Mouse (Mus musculus): ENCODE data around the gene Mrpl24. TPM values are rescaled to one million over a fixed set of nuclear protein-coding genes. Genes with fewer than 3 reads are reported as not detected.
A peak's percentile ranks its signal among the peaks of the same experiment; 100 is the strongest.

Gene Mrpl24
- polyA plus RNA-seq, 1 experiment: 0.97 TPM

GRCm38 (mm10) chr3:87960586-87961191, 41.4 kb downstream of the Mrpl24 start:
- Histone ChIP-seq H3K4me1 (ENCODE audit: control insufficient read depth) (peaks cover 5% of the 10 kb centered on the region; the same call in 1 of the 2 replicates), H3K4me3 (replicated peaks) (peak overlapping the region; percentile 18), H3K36me3 (ENCODE audit: control insufficient read depth) (no peaks in the 10 kb centered on the region), H3K27me3 (ENCODE audit: control insufficient read depth) (peaks cover 60% of the 10 kb centered on the region), H3K9me3 (ENCODE audit: control insufficient read depth, low read length) (no peaks in the 10 kb centered on the region)
- TF ChIP-seq TAL1 (IDR thresholded peaks at IDR 0.05; ENCODE audit: low read length): no peak
- TF ChIP-seq GATA1 (IDR thresholded peaks at IDR 0.05; ENCODE audit: low read length): no peak

- no peak overlapping the region for H3K4me3 ChIP-seq (replicated peaks)
- H3K4me1 ChIP-seq (ENCODE audit: control insufficient read depth): no peaks in the 10 kb centered on the region; the same call in none of the 2 replicates
- peaks cover 73% of the 10 kb centered on the region for H3K27me3 ChIP-seq (ENCODE audit: control insufficient read depth)
- H3K36me3 ChIP-seq (ENCODE audit: control insufficient read depth): no peaks in the 10 kb centered on the region
- no peak for TF ChIP-seq TAL1 (IDR thresholded peaks at IDR 0.05; ENCODE audit: low read length)
- no peak for TF ChIP-seq GATA1 (IDR thresholded peaks at IDR 0.05; ENCODE audit: low read length)
- no peaks in the 10 kb centered on the region for H3K9me3 ChIP-seq (ENCODE audit: control insufficient read depth, low read length)
Observed at GRCm38 (mm10) chr3:87970184-87970938, 51.1 kb downstream of the Mrpl24 start.

GRCm38 (mm10) chr3:87970939-87971488, 51.7 kb downstream of the Mrpl24 start, which contains the start of gene Nes:
Gene Nes (plus strand): TSS chr3:87971078.
- H3K36me3 ChIP-seq (ENCODE audit: control insufficient read depth): no peaks in the 10 kb centered on the region
- H3K27me3 ChIP-seq (ENCODE audit: control insufficient read depth): peaks cover 79% of the 10 kb centered on the region
- H3K4me3 ChIP-seq (replicated peaks): no peak within 1 kb of the TSS
- H3K4me1 ChIP-seq (ENCODE audit: control insufficient read depth): no peaks in the 10 kb centered on the region; the same call in none of the 2 replicates
- no peaks in the 10 kb centered on the region for H3K9me3 ChIP-seq (ENCODE audit: control insufficient read depth, low read length)
- TF ChIP-seq TAL1 (IDR thresholded peaks at IDR 0.05; ENCODE audit: low read length) (no peak), GATA1 (IDR thresholded peaks at IDR 0.05; ENCODE audit: low read length) (no peak)

GRCm38 (mm10) chr3:87971489-87972202, 52.3 kb downstream of the Mrpl24 start:
- TF ChIP-seq TAL1 (IDR thresholded peaks at IDR 0.05; ENCODE audit: low read length): no peak
- no peak for TF ChIP-seq GATA1 (IDR thresholded peaks at IDR 0.05; ENCODE audit: low read length)
- Histone ChIP-seq H3K4me1 (ENCODE audit: control insufficient read depth) (no peaks in the 10 kb centered on the region; the same call in none of the 2 replicates), H3K27me3 (ENCODE audit: control insufficient read depth) (peaks cover 79% of the 10 kb centered on the region)

GRCm38 (mm10) chr3:87972203-87972664, 52.9 kb downstream of the Mrpl24 start:
- no peaks in the 10 kb centered on the region for H3K9me3 ChIP-seq (ENCODE audit: control insufficient read depth, low read length)
- no peaks in the 10 kb centered on the region for H3K36me3 ChIP-seq (ENCODE audit: control insufficient read depth)
- H3K4me3 ChIP-seq (replicated peaks): no peak overlapping the region
- TF ChIP-seq TAL1 (IDR thresholded peaks at IDR 0.05; ENCODE audit: low read length) (no peak), GATA1 (IDR thresholded peaks at IDR 0.05; ENCODE audit: low read length) (no peak)
- H3K4me1 ChIP-seq (ENCODE audit: control insufficient read depth): no peaks in the 10 kb centered on the region; the same call in none of the 2 replicates
- peaks cover 79% of the 10 kb centered on the region for H3K27me3 ChIP-seq (ENCODE audit: control insufficient read depth)

More at GRCm38 (mm10) chr3:87971489-87972202, 52.3 kb downstream of the Mrpl24 start:
- no peaks in the 10 kb centered on the region for H3K9me3 ChIP-seq (ENCODE audit: control insufficient read depth, low read length)
- H3K4me3 ChIP-seq (replicated peaks): no peak overlapping the region
- H3K36me3 ChIP-seq (ENCODE audit: control insufficient read depth): no peaks in the 10 kb centered on the region

GRCm38 (mm10) chr3:87972776-87973175, 53.5 kb downstream of the Mrpl24 start:
- Histone ChIP-seq H3K4me1 (ENCODE audit: control insufficient read depth) (no peaks in the 10 kb centered on the region; the same call in none of the 2 replicates), H3K4me3 (replicated peaks) (no peak overlapping the region), H3K9me3 (ENCODE audit: control insufficient read depth, low read length) (no peaks in the 10 kb centered on the region), H3K27me3 (ENCODE audit: control insufficient read depth) (peaks cover 75% of the 10 kb centered on the region), H3K36me3 (ENCODE audit: control insufficient read depth) (no peaks in the 10 kb centered on the region)
- no peak for TF ChIP-seq TAL1 (IDR thresholded peaks at IDR 0.05; ENCODE audit: low read length)
- no peak for TF ChIP-seq GATA1 (IDR thresholded peaks at IDR 0.05; ENCODE audit: low read length)

Other genes with a start within 250 kb of the Mrpl24 start
- gene Lrrc71, start 170.9 kb upstream of the Mrpl24 start, polyA plus RNA-seq (2012): not detected in 2 replicates
- not detected in 2 replicates for gene Ntrk1, start 124.3 kb upstream of the Mrpl24 start, polyA plus RNA-seq (2012)
- not detected in 2 replicates for gene Insrr, start 122.6 kb upstream of the Mrpl24 start, polyA plus RNA-seq (2012)
- 0.06 and 0.10 TPM in 2 replicates for gene Pear1, start 95.2 kb upstream of the Mrpl24 start, polyA plus RNA-seq (2012)
- gene Sh2d2a, start 72.8 kb upstream of the Mrpl24 start, polyA plus RNA-seq (2012): 0.01 and 0.04 TPM in 2 replicates
- gene Prcc, start 33.9 kb upstream of the Mrpl24 start, polyA plus RNA-seq (2012): 11.4 and 11.7 TPM in 2 replicates
- gene Hdgf, start 13.2 kb upstream of the Mrpl24 start, polyA plus RNA-seq (2012): 86.9 and 109 TPM in 2 replicates
- gene Isg20l2, start 10.8 kb downstream of the Mrpl24 start, polyA plus RNA-seq (2012): 0.25 and 0.26 TPM in 2 replicates
- gene Rrnad1, start 11.2 kb downstream of the Mrpl24 start, polyA plus RNA-seq (2012): 1.3 TPM in 2 replicates
- not detected in 2 replicates for gene Crabp2, start 29.2 kb downstream of the Mrpl24 start, polyA plus RNA-seq (2012)
- 0.01 TPM in 1 of 2 replicates, not detected in the other for gene Nes, start 51.6 kb downstream of the Mrpl24 start, polyA plus RNA-seq (2012)
- not detected in 2 replicates for gene Bcan, start 80.7 kb downstream of the Mrpl24 start, polyA plus RNA-seq (2012)
- not detected in 2 replicates for gene Hapln2, start 108.1 kb downstream of the Mrpl24 start, polyA plus RNA-seq (2012)
- 0.57 and 0.75 TPM in 2 replicates for gene Gpatch4, start 123.6 kb downstream of the Mrpl24 start, polyA plus RNA-seq (2012)
- gene Naxe, start 139.0 kb downstream of the Mrpl24 start, polyA plus RNA-seq (2012): 1.2 and 2.1 TPM in 2 replicates
- gene Ttc24, start 158.8 kb downstream of the Mrpl24 start, polyA plus RNA-seq (2012): not detected in 2 replicates
- 1.6 and 3.1 TPM in 2 replicates for gene Iqgap3, start 162.5 kb downstream of the Mrpl24 start, polyA plus RNA-seq (2012)
- gene Mef2d, start 222.9 kb downstream of the Mrpl24 start, polyA plus RNA-seq (2012): 2.6 and 3.4 TPM in 2 replicates